Mouse (Mus musculus) kidney, adult 8-10 months (tissue): Measurements from ENCODE around the gene Gng2.

Experiments used
- DNase-seq, 2 experiments: peaks; one replicate each; pipeline ENCODE4 v3.0.0; 2022

Gene Gng2

DNA sequence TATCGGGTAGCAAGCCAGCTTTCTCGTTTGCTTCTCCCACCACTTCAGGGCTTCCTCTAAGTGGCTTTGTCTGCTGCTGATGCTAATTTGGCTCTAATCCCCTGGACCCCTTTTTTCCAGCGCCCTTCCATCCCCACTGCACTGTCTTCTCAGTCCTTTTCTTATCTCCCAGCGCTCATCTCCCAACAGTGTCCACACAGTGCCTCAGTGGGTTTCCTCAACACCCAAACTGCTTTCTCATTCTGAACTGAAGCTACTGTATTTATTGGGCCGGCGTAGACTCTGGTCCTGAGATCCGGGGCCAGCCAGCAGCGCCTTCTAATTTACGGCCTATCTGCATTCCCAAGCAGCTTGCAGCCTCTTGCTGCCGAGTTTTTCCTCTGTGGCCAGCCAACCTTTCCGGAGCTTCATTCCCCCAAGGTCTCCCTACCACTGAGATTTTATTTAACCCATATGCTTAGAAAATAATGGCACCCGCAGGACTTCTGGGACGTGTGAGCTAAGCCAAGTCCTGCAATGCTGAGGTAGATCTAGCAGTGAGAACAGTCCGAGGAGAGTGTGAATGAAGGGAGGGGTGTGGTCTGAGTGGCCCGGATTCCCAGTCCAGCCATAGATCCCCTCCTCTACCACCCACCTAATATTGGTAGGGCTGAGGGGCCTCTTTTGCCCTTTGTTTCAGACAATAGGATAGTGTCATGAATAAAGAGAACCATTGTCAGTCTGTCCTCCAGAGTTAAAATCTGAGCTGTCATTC is at the start of gene Gng2:
Gene Gng2, minus strand, starts transcription at position 357 of the 754 bp plus-strand sequence.
- no peak for DNase-seq

DNA sequence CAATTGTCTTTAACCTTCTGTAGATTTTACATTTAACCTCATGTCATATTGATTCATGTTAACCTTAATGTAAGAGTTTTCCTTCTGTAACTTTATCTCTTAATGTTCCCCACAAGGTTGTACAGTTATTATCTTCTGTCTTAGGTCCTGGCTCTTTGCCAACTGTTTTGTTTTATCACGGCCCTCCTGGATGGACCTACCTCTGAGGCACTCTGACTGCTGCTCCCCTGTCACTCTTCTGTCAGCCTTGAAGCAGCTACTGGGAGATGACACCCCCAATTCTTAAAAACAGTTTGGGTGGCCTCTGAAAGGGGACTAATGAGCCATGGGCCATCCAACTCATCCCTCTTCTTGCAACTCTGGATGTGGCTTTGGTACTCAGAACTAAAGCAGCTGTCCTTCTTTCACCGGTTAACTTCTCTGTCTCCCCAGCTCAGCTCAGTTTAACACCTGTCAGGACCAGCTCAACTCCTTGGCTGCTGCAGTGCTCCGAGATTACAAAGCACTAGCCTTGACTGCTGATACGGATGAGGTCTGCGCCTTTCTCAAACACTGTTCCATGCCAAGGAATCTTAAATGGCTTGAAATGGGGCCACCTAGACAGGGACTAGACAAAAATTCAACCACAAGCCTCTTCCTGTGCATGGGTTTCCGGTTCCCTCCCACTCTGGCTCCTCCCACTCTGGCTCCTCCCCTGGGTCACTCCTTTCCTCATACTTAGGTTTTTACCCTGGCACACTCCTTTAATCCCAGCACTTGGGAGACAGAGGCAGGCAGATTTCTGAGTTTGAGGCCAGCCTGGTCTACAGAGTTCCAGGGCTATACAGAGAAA is 47.7 kb upstream of the Gng2 start:
- DNase-seq: no peak

DNA sequence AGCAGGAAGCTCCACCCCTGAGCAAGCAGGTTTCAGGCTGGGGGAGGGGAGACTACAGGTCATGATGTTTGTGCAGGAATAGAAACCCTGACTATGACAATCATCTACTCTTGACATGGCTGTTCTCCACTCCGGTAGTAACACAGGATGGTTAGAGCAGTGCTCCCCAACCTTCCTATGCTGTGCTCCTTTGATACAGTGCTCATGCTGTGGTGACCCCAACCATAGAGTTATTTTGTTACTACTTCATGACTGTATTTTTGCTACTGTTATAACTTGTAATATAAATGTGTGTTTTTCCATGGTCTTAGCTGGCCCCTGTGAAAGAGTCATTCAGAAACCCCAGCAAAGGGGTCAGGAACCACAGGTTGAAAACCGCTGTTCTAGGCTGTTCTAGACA is 46.5 kb upstream of the Gng2 start:
- DNase-seq: no peak

DNA sequence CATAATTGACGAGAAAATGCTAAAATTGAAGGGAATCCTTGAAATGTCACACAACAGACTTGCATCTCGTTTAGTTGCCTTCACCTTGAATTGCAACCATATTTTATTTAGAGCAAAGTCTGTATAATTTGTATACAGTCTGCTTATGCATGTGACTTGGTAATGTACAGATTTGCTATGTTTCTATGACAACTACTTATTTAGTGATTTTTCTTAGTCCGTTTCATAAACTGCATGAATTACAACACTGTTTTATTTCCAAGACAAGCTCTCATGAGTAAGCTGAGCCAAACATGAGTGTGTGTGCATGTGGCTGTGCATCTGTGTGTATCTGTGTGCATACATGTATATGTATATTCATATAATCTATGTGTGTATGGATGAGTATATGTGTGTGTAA is 42.1 kb upstream of the Gng2 start:
- no peak for DNase-seq

DNA sequence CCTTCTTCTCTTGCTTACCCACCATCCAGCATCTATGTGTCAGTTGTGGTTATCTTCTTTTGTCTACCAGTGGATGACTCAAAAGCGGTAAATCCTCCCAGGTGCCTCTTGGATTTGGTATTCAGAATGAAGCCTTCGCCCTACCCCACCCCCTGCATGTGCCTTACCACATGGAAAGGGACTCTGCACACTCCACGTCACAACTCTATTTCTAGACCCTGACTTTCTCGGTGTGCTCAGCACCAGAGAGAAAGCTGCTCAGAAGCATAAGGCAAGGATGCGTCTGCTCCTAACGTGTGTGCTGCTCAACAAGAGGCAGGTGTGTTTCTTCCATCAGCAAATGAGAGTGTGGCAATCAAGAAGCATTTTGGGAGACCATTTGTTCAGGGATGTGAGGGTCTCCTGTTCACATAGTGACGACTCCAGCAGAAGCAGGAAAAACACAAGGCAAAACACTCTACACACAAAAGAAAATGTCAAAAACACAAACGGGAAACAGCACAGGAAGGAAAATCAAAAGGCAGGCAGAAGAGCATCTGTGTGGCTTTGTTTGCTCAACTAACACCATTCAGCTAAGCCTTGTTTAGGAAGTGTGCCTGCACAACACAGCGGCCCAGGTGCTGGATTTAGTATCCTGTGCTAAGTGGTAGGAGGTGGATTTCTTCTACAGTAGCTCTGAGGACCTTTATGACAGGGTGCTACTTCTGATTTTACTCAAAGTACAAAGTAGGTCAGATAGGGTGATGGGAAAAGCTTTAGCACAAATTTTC is 35.3 kb upstream of the Gng2 start:
- no peak for DNase-seq

DNA sequence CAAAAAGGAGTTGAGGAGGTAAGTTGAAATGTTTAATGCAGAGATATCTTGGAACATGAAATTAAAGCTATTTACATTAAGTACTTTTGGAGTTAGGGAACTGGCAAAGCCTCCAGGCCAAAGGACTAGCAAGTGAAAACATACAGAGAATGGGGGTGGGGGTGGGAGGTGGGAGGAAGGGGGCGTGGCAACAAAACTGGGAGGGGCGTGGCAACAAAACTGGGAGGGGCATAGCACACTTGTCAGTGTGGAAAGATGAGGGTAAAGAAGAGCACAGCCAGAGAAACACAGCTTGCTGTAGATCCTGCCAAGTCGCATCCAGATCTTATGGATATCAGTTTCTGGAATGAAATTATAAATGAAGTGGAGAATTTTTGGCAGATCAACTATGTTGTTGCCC is 30.0 kb upstream of the Gng2 start:
- DNase-seq: no peak

DNA sequence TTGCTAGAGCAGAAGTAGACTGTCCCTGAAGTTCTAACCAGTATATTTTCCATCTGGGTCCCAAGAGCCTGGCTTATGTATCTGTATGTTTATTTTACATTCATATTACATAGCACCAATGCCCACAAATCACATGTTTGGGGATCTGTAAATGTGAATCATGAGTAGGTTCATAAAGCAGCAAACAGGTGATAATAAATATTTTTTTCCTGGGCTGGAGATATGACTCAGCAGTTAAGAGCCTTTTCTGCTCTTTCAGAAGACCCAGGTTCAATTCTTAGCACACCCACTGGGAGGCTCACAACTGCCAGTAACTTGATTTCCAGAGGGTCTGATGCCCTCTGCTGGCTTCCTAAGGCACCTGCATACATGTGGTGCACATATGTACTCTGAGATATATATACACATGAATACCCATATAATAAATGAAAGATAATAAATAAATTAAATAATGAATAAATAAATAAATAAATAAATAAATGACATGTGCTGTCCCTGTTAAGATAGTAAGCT is 27.4 kb upstream of the Gng2 start:
- no peak for DNase-seq

DNA sequence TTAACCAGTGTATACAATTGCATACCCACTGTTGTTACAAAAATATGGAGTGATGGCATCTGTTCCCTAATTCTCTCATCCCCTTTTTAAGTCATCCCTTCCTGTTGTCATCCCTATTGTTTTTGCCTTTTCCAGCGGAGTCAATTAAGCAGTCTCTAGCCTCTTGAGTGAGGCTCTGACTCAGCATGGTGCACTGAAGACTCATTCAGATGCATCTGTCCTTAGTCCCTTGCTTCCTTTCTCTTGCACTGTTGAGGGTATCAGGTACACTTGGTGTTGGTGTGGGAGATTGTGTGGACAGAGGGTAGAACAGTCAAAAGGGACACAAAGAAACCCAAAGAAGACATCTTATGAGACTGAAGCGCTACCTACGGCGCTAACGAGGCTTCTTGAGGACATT is 19.4 kb upstream of the Gng2 start:
- DNase-seq: no peak

DNA sequence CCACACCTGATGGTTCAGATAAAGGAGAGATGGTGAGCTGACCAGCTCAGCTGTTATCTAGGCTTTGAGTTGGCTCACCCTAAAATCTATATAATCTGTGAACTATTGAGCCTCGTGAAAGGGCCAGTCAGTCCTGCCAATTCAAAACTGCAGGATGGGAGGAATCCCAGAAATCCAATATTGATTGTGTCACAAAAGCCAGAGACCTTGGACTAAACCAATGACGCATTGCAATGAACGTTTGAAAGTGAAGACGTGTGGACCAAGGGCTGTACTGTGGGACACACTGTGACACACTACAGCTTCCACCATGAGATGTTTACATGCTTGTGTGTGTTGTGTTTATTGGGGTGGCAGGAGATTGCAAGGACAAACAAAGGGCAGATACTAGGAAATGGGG is 18.5 kb upstream of the Gng2 start:
- DNase-seq: no peak

DNA sequence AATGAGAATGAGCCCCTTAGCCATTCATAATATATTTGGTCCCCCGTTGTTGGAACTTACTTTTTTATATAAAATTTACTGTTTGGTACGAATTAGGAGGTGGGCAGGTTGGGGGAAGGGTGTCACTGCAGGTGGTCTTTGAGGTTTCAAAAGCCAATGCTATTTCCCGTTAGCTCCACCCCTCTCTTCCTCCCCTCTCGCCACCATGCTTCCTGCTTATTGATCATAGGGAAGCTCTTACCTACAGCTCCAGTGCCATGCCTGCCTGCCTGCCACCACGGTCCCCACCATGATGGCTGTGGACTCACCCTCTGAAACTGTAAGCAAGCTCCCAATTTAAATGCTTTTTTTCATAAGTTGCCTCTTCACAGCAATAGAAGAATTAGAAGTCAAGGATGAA is 16.6 kb upstream of the Gng2 start:
- no peak for DNase-seq

DNA sequence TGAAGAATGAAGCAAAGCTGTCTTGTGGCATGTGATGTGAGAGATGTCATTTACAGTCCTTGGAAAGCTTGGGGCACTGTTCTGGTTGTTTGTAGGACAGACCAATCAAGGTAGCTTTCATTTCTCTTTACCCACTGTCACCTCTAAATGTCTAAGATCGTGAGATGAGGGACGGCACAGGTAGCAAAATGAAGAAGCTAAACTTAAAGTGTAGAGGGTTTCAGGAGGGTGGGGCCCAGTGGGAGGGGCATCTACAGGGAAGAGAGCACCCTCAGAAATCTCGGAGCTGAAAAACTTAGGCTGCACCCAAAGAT is 16.1 kb upstream of the Gng2 start:
- DNase-seq: no peak

DNA sequence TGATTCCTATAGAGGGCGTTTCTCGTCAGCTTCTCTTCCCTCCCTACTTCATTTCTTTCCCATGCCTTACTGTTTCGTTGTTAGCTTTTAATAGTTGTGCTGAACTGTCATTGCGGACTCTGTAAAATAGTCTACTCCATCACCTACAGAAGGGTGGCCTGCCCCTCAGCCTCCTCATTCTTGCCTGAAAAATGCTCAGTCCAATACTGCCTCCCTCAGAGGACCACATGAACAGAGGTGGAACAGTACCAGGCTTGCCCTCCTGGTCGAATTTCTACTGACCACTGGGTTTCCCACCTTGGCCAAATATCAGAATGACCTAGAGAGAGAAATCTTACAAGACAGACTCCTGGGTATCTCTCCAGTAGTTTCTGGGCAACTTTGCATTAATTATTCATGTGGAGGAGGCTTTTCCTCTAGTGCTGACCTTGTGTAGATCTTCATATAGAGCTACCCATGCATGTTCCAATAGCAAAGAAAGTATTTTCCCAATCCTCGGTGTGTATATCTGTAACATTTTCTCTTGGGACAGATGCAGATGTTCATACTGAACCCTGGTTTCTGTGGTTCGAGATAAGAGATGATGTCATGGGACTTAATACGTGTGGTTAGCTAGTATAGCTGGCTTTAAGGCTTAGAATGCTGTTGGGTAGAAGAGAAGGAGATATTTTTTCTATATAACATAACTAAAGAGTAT is 15.6 kb upstream of the Gng2 start:
- DNase-seq: no peak

DNA sequence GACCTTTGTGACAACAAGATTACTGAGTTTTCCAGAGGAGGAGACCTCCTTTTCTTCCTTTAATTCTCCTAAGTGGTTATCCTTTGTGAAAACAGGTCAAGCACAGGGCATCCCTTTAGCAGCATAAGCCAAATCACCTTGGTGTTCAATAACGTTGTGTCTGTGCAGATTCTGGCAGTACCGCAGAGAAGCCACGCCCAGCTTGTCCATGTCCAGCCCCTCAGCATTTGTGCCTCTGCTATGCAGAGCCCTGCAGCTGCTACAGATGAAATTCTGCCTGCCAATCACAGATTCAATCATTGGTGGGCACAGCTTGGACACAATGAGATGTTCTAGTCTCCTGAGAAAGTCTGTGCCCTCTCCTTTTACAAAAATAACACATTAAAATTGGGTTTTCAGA is 14.4 kb upstream of the Gng2 start:
- DNase-seq: no peak

DNA sequence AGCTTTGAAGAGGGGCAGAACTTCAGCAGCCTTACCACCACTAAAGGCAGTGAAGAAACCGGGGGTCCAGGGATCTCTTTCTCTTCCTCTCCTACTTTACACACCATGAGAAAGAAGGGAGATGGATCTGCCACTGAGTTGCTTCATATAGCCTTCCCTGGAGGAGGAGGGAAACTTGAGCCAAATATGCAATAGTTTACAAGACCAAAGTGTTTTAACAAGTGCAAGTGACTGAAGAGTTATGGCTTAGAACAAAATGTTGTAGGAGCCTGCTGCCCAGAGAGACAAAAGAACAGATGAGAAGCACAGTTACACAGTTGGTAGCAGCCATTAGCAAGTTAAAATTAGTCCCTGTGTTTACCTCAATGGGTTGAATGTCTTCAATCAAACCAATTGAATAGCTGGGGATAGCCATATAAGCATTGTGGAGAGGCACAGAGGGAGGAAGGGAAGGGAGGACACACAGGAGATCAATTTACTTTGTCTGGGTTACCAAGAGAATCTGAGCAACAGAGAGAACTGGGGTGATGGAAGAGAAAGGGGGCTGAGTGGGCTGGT is 13.1 kb upstream of the Gng2 start:
- no peak for DNase-seq

DNA sequence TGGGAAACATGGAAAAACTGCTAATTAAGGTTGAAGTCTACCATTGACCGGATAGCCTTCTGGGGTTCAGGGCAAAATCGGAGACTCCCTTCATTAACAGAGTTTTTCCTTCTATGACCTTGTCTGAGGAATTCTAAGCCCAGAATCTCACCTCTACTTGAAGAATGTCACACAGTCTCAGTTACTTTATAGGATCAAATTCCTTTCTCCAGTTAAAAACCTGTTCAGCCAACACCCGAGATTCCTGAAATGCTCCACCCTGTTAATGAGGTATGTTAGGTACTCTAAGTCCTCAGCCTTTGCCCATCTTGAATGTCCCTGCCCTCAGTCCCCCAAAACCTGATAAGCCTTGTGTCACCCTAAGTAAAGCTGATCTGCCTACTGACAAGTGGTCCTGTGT is 11.0 kb upstream of the Gng2 start:
- DNase-seq: no peak

DNA sequence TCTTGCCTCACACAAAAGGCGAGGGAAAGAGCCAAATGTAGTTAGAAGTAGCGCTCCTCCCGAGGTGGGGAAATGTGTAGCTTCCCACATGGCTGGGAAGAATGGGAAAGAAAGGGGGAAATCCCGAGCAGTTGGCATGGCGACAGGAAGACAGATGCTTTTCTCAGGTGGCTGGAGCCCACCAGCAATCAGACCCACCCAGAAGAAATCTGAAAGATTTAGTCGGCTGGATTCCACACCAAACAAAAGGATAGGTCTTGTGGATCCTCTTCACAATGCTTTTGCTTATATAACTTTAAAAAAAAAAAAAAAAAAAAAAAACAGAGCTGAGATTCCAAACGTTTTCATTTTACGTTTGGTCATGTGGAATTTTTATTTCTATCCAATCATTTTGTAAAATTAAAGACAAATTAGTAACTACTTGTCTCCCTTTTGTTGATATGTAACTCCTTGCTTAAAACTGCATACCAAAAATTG is 10.0 kb upstream of the Gng2 start:
- DNase-seq: no peak

DNA sequence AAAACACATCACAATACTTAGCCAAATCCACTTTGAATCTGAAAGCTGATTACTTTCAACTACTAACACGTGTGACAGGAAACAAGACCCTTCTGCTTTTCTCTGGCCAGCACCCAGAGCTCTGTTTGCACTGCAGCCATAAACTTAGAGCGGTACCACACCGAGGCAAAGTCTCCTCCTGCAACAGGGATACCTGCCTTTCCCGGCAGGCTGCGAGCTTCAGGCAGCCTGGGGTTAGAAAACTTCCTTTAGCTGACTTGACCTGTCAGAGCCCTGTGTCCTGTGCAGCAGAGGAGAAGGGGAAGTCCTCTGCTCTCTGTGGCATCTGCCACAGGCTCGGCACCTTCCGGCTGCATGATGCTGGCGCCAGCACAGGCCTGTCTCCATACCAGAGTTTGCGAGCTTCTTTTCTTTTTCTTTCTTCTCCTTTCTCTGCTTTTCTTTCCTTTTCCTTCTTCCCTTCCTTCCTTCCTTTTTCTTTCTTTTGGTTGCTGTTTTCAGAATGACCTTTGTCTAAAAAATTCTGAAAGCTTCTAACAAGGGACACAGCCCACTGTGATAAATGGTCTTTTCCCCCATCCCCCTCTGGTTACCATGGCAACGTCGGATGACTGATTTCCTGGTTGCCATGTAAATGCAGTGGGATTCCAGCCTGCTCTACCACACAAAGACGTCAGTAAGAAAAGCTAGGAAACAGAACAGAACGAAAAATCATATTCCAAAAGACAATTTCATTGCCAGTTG is 9.4 kb upstream of the Gng2 start:
- DNase-seq: peak; percentile 44 to 70

DNA sequence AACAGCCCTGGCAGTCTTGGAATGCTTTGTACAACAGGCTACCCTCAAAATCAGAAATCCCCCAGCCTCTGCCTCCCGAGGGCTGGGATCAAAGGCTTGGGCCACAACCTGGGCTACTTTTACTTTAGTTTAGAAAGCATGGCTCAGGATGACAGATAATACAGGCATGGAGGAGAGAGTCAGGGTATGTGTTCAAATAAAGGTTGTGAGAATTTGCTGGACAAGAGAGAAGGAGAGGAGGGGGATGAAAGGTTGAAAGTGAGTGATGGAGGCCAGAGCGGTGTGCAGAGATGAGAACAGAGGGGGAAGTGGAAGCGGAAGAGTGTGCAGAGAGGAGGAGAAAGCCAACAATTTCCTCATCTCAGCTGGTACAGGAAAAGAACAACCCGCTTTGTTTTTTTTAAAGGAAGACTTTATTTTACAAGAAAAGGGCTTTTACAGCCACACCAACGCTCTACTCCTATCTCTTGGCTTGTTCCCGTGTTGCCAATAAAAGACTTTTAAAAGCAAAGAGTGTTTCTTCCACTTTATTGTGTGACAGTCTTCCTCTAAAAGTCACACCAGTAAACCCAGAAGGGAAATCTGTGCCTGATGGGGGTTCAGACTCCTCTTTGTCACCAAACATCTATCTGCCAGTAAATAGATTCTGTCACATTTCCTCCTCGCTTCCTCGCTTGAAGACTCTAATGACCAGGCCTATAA is 8.6 kb upstream of the Gng2 start:
- DNase-seq: no peak

DNA sequence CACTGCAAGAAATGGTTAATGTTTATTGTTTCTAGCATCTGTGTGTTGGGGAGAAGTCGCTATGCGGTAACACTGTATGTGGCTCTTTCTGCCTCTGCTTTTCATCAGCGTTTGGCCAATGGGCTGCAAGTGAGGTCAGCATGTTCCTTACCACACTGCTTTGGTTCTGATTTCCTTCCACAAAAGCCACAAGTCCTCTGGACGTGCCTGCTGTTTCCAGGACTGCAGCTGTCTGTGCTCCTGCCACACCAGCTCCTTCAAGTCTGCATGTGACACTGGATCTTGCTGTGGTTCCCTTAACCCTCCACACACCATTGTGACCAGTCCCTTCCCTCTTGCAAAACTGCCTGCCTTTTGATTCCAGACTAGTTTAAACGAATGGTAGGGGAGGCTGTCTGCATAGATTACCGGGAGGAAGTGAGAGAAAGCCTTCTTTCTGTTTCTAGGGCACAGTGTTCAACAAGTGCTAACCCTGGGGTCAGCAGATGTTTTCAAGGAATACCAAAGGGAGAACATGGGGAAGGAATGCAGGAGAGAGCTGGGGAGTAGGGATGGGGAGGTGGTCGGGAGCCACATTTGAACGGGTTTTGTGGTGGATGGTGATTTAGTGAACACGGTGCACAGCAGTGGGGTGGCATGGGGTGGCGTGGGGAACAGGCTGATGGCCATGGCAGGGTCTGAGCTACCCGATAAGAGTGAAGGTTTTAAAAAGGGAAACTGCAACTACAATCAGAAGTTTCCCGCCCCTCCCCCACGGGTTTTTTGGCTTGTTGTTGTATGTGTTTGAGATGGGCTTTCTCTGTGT is 7.9 kb upstream of the Gng2 start:
- no peak for DNase-seq
